Mouse (Mus musculus): ENCODE data around the gene Atp6v0b. TPM values are rescaled to one million over a fixed set of nuclear protein-coding genes. Genes with fewer than 3 reads are reported as not detected.

Atp6v0b gene
- polyA plus RNA-seq, 1 experiment from 2014 or later, result 345 TPM

- H3K4me3 ChIP-seq (ENCODE audit: low read length), result no peak overlapping the region
- WGBS, result 69% methylated on average over 9 of the region's 9 CpGs
Measured at GRCm38 (mm10) chr4:117869317-117869716, 17.8 kb downstream of the Atp6v0b start.

GRCm38 (mm10) chr4:117867823-117868222, 19.3 kb downstream of the Atp6v0b start:
- H3K4me1 ChIP-seq (ENCODE audit: control insufficient read depth, insufficient read depth, low read length), result peaks cover 22% of the 10 kb centered on the region
- no peak overlapping the region; the same call in 1 of the 2 replicates for H3K4me2 ChIP-seq (ENCODE audit: low read depth, low read length)
- no peak for ATAC-seq
- no peak overlapping the region for H3K4me3 ChIP-seq (ENCODE audit: low read length)
- no peak overlapping the region for H3K27ac ChIP-seq (ENCODE audit: low read length)
- 19% methylated on average over 24 of the region's 24 CpGs for WGBS
- H3K36me3 ChIP-seq (ENCODE audit: control insufficient read depth, insufficient read depth, low read length), result 0 out of 2 replicates have a peak, but pooled peaks cover 2% of the 10 kb centered on the region
- 0 out of 2 replicates have a peak overlapping the region, but pooled peaks have one; percentile 18 for H3K9ac ChIP-seq (ENCODE audit: low read depth, low read length)
- no peaks in the 10 kb centered on the region for H3K9me3 ChIP-seq (ENCODE audit: control insufficient read depth, low read length)
- no peaks in the 10 kb centered on the region for H3K27me3 ChIP-seq (replicated peaks; ENCODE audit: control insufficient read depth, insufficient read depth, low read length)

More at GRCm38 (mm10) chr4:117869317-117869716, 17.8 kb downstream of the Atp6v0b start:
- 0 out of 2 replicates have a peak, but pooled peaks cover 2% of the 10 kb centered on the region for H3K36me3 ChIP-seq (ENCODE audit: control insufficient read depth, insufficient read depth, low read length)
- peaks cover 22% of the 10 kb centered on the region for H3K4me1 ChIP-seq (ENCODE audit: control insufficient read depth, insufficient read depth, low read length)
- no peak overlapping the region for H3K4me2 ChIP-seq (ENCODE audit: low read depth, low read length)
- H3K9me3 ChIP-seq (ENCODE audit: control insufficient read depth, low read length), result no peaks in the 10 kb centered on the region
- no peak overlapping the region for H3K9ac ChIP-seq (ENCODE audit: low read depth, low read length)
- no peak for ATAC-seq
- H3K27me3 ChIP-seq (replicated peaks; ENCODE audit: control insufficient read depth, insufficient read depth, low read length), result no peaks in the 10 kb centered on the region
- no peak overlapping the region for H3K27ac ChIP-seq (ENCODE audit: low read length)

GRCm38 (mm10) chr4:117867000-117867399, 20.1 kb downstream of the Atp6v0b start:
- Histone ChIP-seq H3K4me3 (ENCODE audit: low read length) (no peak overlapping the region), H3K9me3 (ENCODE audit: control insufficient read depth, low read length) (no peaks in the 10 kb centered on the region), H3K27me3 (replicated peaks; ENCODE audit: control insufficient read depth, insufficient read depth, low read length) (no peaks in the 10 kb centered on the region), H3K4me2 (ENCODE audit: low read depth, low read length) (no peak overlapping the region), H3K36me3 (ENCODE audit: control insufficient read depth, insufficient read depth, low read length) (0 out of 2 replicates have a peak, but pooled peaks cover 2% of the 10 kb centered on the region), H3K4me1 (ENCODE audit: control insufficient read depth, insufficient read depth, low read length) (peaks cover 17% of the 10 kb centered on the region), H3K9ac (ENCODE audit: low read depth, low read length) (no peak overlapping the region), H3K27ac (ENCODE audit: low read length) (no peak overlapping the region)
- ATAC-seq, result no peak
- 74% methylated on average over 6 of the region's 6 CpGs for WGBS

GRCm38 (mm10) chr4:117866083-117866482, 21.1 kb downstream of the Atp6v0b start:
- Histone ChIP-seq H3K4me1 (ENCODE audit: control insufficient read depth, insufficient read depth, low read length) (peaks cover 17% of the 10 kb centered on the region), H3K27ac (ENCODE audit: low read length) (no peak overlapping the region)

GRCm38 (mm10) chr4:117862823-117863222, 24.3 kb downstream of the Atp6v0b start:
- 55% methylated on average over 4 of the region's 4 CpGs for WGBS
- no peak; the same call in 1 of the 2 replicates for ATAC-seq

More at GRCm38 (mm10) chr4:117866083-117866482, 21.1 kb downstream of the Atp6v0b start:
- H3K4me2 ChIP-seq (ENCODE audit: low read depth, low read length), result 0 out of 2 replicates have a peak overlapping the region, but pooled peaks have one; percentile 8
- H3K4me3 ChIP-seq (ENCODE audit: low read length), result no peak overlapping the region
- ATAC-seq, result peak; percentile 57
- H3K27me3 ChIP-seq (replicated peaks; ENCODE audit: control insufficient read depth, insufficient read depth, low read length), result no peaks in the 10 kb centered on the region
- no peak overlapping the region for H3K9ac ChIP-seq (ENCODE audit: low read depth, low read length)
- 65% methylated on average over 9 of the region's 9 CpGs for WGBS
- H3K9me3 ChIP-seq (ENCODE audit: control insufficient read depth, low read length), result no peaks in the 10 kb centered on the region
- H3K36me3 ChIP-seq (ENCODE audit: control insufficient read depth, insufficient read depth, low read length), result 0 out of 2 replicates have a peak, but pooled peaks cover 2% of the 10 kb centered on the region

GRCm38 (mm10) chr4:117860570-117860969, 26.6 kb downstream of the Atp6v0b start:
- no peaks in the 10 kb centered on the region for H3K9me3 ChIP-seq (ENCODE audit: control insufficient read depth, low read length)
- H3K9ac ChIP-seq (ENCODE audit: low read depth, low read length), result no peak overlapping the region
- 0 out of 2 replicates have a peak, but pooled peaks cover 2% of the 10 kb centered on the region for H3K36me3 ChIP-seq (ENCODE audit: control insufficient read depth, insufficient read depth, low read length)
- no peak for ATAC-seq
- H3K4me3 ChIP-seq (ENCODE audit: low read length), result no peak overlapping the region
- no peaks in the 10 kb centered on the region for H3K27me3 ChIP-seq (replicated peaks; ENCODE audit: control insufficient read depth, insufficient read depth, low read length)
- H3K27ac ChIP-seq (ENCODE audit: low read length), result no peak overlapping the region
- H3K4me2 ChIP-seq (ENCODE audit: low read depth, low read length), result no peak overlapping the region
- 87% methylated on average over 9 of the region's 9 CpGs for WGBS
- peaks cover 13% of the 10 kb centered on the region for H3K4me1 ChIP-seq (ENCODE audit: control insufficient read depth, insufficient read depth, low read length)

More at GRCm38 (mm10) chr4:117862823-117863222, 24.3 kb downstream of the Atp6v0b start:
- Histone ChIP-seq H3K9me3 (ENCODE audit: control insufficient read depth, low read length) (no peaks in the 10 kb centered on the region), H3K4me2 (ENCODE audit: low read depth, low read length) (no peak overlapping the region), H3K4me1 (ENCODE audit: control insufficient read depth, insufficient read depth, low read length) (peaks cover 23% of the 10 kb centered on the region), H3K36me3 (ENCODE audit: control insufficient read depth, insufficient read depth, low read length) (0 out of 2 replicates have a peak, but pooled peaks cover 2% of the 10 kb centered on the region), H3K27me3 (replicated peaks; ENCODE audit: control insufficient read depth, insufficient read depth, low read length) (no peaks in the 10 kb centered on the region), H3K27ac (ENCODE audit: low read length) (no peak overlapping the region), H3K4me3 (ENCODE audit: low read length) (no peak overlapping the region), H3K9ac (ENCODE audit: low read depth, low read length) (no peak overlapping the region)

- WGBS, result 75% methylated on average over 3 of the region's 3 CpGs
- H3K4me3 ChIP-seq (ENCODE audit: low read length), result no peak overlapping the region
- ATAC-seq, result peak; percentile 43; the same call in 1 of the 2 replicates
- peaks cover 11% of the 10 kb centered on the region for H3K4me1 ChIP-seq (ENCODE audit: control insufficient read depth, insufficient read depth, low read length)
- no peak overlapping the region for H3K4me2 ChIP-seq (ENCODE audit: low read depth, low read length)
- H3K9ac ChIP-seq (ENCODE audit: low read depth, low read length), result no peak overlapping the region
- no peak overlapping the region for H3K27ac ChIP-seq (ENCODE audit: low read length)
- no peaks in the 10 kb centered on the region for H3K36me3 ChIP-seq (ENCODE audit: control insufficient read depth, insufficient read depth, low read length)
- no peaks in the 10 kb centered on the region for H3K27me3 ChIP-seq (replicated peaks; ENCODE audit: control insufficient read depth, insufficient read depth, low read length)
- H3K9me3 ChIP-seq (ENCODE audit: control insufficient read depth, low read length), result no peaks in the 10 kb centered on the region
Measured at GRCm38 (mm10) chr4:117858794-117859193, 28.3 kb downstream of the Atp6v0b start.

GRCm38 (mm10) chr4:117855146-117855545, 32.0 kb downstream of the Atp6v0b start:
- H3K27ac ChIP-seq (ENCODE audit: low read length), result no peak overlapping the region
- no peak for ATAC-seq
- peaks cover 9% of the 10 kb centered on the region for H3K4me1 ChIP-seq (ENCODE audit: control insufficient read depth, insufficient read depth, low read length)
- H3K27me3 ChIP-seq (replicated peaks; ENCODE audit: control insufficient read depth, insufficient read depth, low read length), result no peaks in the 10 kb centered on the region
- H3K36me3 ChIP-seq (ENCODE audit: control insufficient read depth, insufficient read depth, low read length), result no peaks in the 10 kb centered on the region
- no peak overlapping the region for H3K9ac ChIP-seq (ENCODE audit: low read depth, low read length)
- no peak overlapping the region for H3K4me2 ChIP-seq (ENCODE audit: low read depth, low read length)
- H3K9me3 ChIP-seq (ENCODE audit: control insufficient read depth, low read length), result no peaks in the 10 kb centered on the region
- no peak overlapping the region for H3K4me3 ChIP-seq (ENCODE audit: low read length)
- 79% methylated on average over 9 of the region's 9 CpGs for WGBS

GRCm38 (mm10) chr4:117852152-117852868, 34.8 kb downstream of the Atp6v0b start:
- no peak overlapping the region for H3K27ac ChIP-seq (ENCODE audit: low read length)
- no peak for ATAC-seq
- H3K4me1 ChIP-seq (ENCODE audit: control insufficient read depth, insufficient read depth, low read length), result no peaks in the 10 kb centered on the region
- H3K36me3 ChIP-seq (ENCODE audit: control insufficient read depth, insufficient read depth, low read length), result no peaks in the 10 kb centered on the region
- WGBS, result 82% methylated on average over 10 of the region's 10 CpGs
- no peak overlapping the region for H3K4me3 ChIP-seq (ENCODE audit: low read length)
- H3K9ac ChIP-seq (ENCODE audit: low read depth, low read length), result no peak overlapping the region
- H3K4me2 ChIP-seq (ENCODE audit: low read depth, low read length), result no peak overlapping the region
- H3K27me3 ChIP-seq (replicated peaks; ENCODE audit: control insufficient read depth, insufficient read depth, low read length), result no peaks in the 10 kb centered on the region
- H3K9me3 ChIP-seq (ENCODE audit: control insufficient read depth, low read length), result no peaks in the 10 kb centered on the region
